Comparison of ENCODE assay signal across 8 mouse cellular contexts in the genomic region with DNA sequence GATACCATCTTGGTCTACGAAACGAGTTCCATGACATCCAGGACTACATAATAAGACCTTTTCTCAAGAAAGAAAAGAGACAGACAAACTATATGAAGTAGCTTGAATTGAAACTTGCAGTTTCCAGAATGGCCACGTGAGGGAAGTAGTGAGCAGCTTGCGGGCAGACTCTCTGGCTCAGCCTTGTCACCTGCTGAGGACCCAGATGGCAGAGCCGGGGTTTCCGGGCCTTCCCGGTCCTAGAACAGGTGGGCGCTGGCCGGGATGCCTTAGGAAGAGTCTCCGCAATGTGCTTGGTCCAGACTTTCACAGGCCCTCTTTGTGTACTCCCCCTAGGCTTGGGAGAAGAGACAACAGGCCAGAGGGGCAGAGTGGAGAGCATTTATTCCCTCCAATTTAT. TPM values are rescaled to one million over a fixed set of nuclear protein-coding genes. Genes with fewer than 3 reads are reported as not detected.
DNase-seq lines count a peak whose midpoint lies in the region; ATAC-seq and TF ChIP-seq lines count a peak whose summit lies in the region.

No protein-coding gene starts in this region.

- POLR2A ChIA-PET in Patski (lab: Charles Lee), result no interaction called here

- peak; percentile 71 for DNase-seq in CD4-positive helper T cell, adult 2 months (ENCODE audit: low read depth, low spot score)
- peak; percentile 1 for DNase-seq in Patski (ENCODE audit: low read depth, low spot score)
- peak; percentile 98 to 99 for DNase-seq in cerebellum, postnatal 10 days
- DNase-seq in frontal cortex, postnatal 36 days (ENCODE audit: low spot score in 2 of 2), result peak; percentile 70 to 79
- peak; percentile 57 to 78 for DNase-seq in kidney, postnatal 25 days
- DNase-seq in lung, postnatal 36 days, result peak; percentile 72
- peak; percentile 77 to 82 for DNase-seq in right cerebral cortex, adult 2 months (ENCODE audit: low spot score in 2 of 2)
- peak; percentile 48 to 58 for DNase-seq in urinary bladder, postnatal 36 days (ENCODE audit: low spot score in 2 of 2)

- CTCF ChIA-PET in Patski (lab: Charles Lee), result interaction anchor here (1.0 to 1.6 kb wide), 3 partner anchors 16 to 183 kb away, joined by 3 to 5 read pairs (median 3); no protein-coding TSS in a partner anchor

- in situ Hi-C loops in Patski (cut with MboI; ENCODE audit: low pct_unique_long_range_greater_than_20kb), result no loop called here

- TF ChIP-seq CTCF in Patski (IDR thresholded peaks at IDR 0.05), result peak; percentile 60

- no peak for ATAC-seq in Patski

- H3K27me3 ChIP-seq in Patski, result peaks cover 11% of the 10 kb centered on the region

RNA-seq across cellular contexts. Expression of a gene that starts 3.7 kb away (rescaled TPM):
- polyA plus RNA-seq in Patski (2021), result not detected

RNA-seq across cellular contexts. Expression of a gene that starts 19.6 kb away (rescaled TPM):
- polyA plus RNA-seq in Patski (2021), result 52.8 TPM

Comparison
In these comparisons a context has a peak if more than half of its experiments do, and no peak if none do; other contexts are left out.
1. DNase-seq: peak in every context shown above with its lines; median percentile 98 in cerebellum, postnatal 10 days; 80 in right cerebral cortex, adult 2 months; 74 in frontal cortex, postnatal 36 days; 72 in lung, postnatal 36 days; 71 in CD4-positive helper T cell, adult 2 months; 68 in kidney, postnatal 25 days; 53 in urinary bladder, postnatal 36 days; 1 in Patski.